Mouse (Mus musculus) hematopoietic stem cell, adult 5-6 weeks (primary cell): Measurements from ENCODE around the gene 5830473C10Rik. TPM values are rescaled to one million over a fixed set of nuclear protein-coding genes. Genes with fewer than 3 reads are reported as not detected.
"Not testable (repeated sequence)": the region's sequence is repeated elsewhere in the genome, so short reads cannot be mapped to it uniquely, and the experiment has no call there.

Experiments
- ATAC-seq, 2 experiments: fragments of 125-278 bp in 1 of 2; replicated peaks in 1 of 2; 2 replicates each; pipeline ENCODE4 v1.8.0; 2016 to 2017; ENCODE audit warnings: inconsistent platforms in 2 of 2, mild to moderate bottlenecking in 2 of 2, moderate number of reproducible peaks in 2 of 2, low read depth in 1 of 2, moderate TSS enrichment in 1 of 2; ENCODE audit not compliant: low FRiP score in 2 of 2, poor library complexity in 2 of 2, severe bottlenecking in 2 of 2, insufficient read depth in 1 of 2, low TSS enrichment in 1 of 2
- total RNA-seq: library from RNA; stranded (forward); fragments of 172-1452, 232-1000 nt; gene quantifications from 2 replicates; pipeline ENCODE4 v1.2.3, GENCODE M21; 2017

5830473C10Rik gene
- total RNA-seq, 1 experiment from 2014 or later = not detected

- ATAC-seq = no peak
These were observed 27.2 kb downstream of the 5830473C10Rik start for GRCm38 (mm10) chr5:90588104-90588503.

- peak; percentile 76 to 82 for ATAC-seq
These were observed 28.0 kb downstream of the 5830473C10Rik start for GRCm38 (mm10) chr5:90588708-90589595.

DNA sequence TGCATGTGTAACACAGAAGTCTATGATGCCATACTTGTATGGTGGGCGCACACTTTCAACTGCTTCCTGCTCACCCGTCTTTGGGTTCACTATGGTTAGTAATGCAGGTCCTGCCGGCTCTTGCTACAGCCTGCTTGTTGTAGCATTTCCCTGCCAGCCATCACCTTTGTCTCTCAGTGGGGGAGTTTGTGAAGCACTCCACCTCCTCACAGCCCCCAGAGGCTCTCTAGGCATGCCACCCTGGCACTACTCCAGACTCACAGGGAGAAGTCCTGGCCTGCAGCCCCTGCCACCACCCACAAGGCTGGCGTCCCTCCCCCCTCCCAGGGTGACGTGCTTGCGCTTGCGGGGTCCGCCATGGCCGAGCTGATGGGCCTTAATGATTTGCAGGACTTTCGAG is 29.8 kb downstream of the 5830473C10Rik start:
- no peak for ATAC-seq

DNA sequence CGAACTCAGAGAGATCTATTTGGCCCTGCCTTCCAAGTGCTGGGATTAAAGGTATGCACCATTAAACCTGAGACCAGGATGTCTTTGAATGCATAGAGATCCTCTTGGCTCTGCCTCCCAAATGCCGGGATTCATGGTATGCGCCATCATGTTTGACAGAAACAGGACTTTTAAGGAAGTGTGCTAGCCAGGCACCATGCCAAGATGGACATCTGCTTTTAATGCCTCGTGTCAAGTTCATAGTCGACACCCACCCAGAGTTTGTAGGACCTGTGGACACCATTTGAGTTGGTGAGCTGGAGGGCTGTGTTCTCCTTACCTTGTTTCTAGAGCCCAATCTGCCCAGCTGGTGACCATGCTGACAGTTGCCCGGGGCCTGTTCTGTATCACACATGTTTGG is 31.0 kb downstream of the 5830473C10Rik start:
- ATAC-seq = no peak

GRCm38 (mm10) chr5:90594945-90595344 is 34.0 kb downstream of the 5830473C10Rik start:
- ATAC-seq = peak; percentile 94 to 95

DNA sequence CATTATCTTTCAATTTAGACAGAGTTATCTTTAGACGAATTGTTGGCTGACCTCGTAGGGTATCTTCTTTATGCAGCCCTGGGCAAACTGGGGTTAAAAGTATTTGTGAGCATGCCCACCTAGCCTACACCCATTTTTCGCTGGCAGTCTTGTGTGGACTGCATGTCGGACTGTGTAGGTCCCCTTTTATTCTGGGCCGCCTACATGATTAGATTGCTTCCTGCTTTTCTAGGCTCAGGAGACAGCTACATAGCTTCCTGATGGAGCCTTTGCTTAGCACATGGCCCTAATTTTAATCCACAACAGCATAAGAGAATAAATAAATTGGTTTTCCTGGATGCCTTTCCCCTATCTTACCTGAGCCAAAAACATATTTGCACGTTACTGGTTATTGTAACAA is 35.2 kb downstream of the 5830473C10Rik start:
- no peak for ATAC-seq

DNA sequence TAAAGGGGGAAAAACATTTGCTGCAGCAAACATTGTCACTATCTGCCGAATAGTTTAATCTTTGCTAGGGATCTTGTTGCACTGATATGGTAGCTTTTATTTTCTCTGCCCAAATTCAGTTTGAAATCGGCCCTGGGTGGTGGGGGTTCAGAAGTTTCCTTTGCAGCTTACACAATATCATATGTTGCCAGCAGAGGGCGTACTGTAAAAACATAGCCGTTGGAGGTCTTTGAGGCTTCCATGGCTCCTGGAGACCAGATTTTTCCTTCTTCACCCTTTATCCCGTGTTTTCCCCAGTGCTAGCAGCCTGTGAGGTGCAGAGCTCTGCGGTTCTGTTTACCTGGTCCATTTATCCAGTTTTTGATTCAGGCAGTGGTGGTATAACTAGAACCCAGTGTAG is 40.6 kb downstream of the 5830473C10Rik start:
- ATAC-seq = peak in 1 of 2 experiments; percentile 67; a peak in 1 of 4 replicates

DNA sequence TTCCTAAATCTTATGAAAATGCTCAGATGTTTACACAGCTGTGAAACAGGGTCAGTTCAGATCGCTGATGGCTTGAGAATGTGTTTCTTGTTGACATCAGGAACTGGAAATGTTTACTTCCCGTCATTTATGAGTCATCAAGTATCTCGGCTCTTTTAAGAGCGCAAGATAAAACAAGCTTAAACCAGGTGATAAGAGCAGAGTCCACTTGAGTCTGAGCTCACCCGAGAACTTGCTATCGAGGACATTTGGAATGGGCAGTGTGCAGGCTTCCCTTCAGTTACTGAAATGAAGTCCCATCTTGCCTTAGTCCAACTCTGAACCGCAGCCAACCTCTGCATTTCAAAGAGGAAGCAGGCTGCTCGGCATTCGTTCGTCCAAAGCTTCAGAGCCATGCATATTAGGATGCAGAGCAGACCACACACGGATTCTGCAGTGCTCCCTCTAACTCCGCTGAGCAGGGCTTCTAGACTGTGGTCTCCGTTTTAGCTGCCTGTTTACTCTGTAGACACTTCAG is 42.6 kb downstream of the 5830473C10Rik start:
- ATAC-seq = peak; percentile 87 to 88

DNA sequence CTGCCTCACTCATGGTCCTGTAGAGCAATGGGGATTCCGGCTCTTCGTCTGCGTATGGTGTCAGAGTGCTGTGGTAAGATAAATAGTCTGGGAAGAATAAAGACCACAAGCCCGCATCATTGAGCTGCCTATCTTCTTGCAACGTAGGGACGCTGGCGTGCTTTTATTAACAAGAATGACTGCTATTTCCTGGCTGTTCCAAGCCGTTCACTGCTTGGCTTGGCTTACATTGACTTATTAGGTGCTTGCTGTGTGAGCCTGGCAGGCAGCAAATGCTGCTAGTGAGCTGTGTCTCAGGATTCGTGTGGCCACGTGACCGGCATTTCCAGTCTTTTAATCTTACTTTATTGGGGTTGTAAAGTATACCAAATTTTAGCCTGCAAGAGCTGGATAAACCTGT is 48.0 kb downstream of the 5830473C10Rik start:
- no peak for ATAC-seq

DNA sequence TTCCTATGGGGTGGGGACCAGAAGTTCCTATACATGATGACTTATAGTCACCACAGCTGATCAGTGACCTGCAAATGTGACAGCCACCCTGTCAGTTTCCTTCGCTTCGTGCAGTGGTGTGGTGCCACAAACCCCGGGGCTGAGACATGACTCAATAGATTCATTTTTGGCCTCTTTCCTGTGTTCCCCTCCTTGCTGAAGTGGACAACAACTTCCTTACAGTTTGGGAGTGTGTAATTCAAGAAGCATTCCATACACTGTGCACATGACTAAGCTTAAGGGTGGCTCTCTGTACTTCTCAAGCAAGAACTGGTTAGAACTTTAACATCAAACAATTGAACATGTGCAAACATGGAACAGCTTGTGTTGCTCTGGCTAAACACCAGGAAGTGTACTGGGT is 50.5 kb downstream of the 5830473C10Rik start:
- ATAC-seq = peak; percentile 32 to 54; a peak in 3 of 4 replicates

DNA sequence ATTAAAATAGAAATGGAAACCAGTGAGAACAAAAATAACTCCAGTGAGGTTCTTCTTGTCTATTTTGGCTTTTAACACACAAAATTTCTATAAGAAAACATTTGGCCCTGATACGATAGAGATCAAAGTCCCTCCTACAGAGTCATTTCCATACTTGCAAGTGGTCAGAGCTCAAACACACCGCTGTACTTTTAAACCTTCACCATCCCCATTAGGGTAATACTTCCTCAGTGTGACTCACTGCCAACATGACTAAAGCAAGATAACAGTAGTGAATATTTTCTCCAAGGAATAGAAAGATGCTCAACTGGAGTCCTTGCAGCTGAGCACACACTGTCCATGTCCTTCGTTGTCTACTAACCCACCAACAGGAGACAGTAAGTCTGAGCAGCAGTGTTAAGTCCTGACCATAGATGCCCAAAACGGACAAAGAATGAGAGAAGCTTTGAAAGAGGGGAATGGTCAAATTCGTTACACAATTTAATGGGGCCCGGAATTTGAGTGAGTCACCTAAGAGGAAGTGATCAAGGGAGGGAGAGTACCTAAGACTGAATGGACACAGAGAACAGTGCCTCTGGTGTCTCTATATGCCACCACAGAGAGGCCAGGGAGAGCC is 51.2 kb downstream of the 5830473C10Rik start:
- ATAC-seq = peak in 1 of 2 experiments; percentile 61; a peak in 2 of 4 replicates

GRCm38 (mm10) chr5:90612751-90613150 is 51.8 kb downstream of the 5830473C10Rik start:
- not testable (repeated sequence) for ATAC-seq

- ATAC-seq = peak; percentile 22 to 68; a peak in 2 of 4 replicates
These were observed 57.0 kb downstream of the 5830473C10Rik start for GRCm38 (mm10) chr5:90617859-90618258.

DNA sequence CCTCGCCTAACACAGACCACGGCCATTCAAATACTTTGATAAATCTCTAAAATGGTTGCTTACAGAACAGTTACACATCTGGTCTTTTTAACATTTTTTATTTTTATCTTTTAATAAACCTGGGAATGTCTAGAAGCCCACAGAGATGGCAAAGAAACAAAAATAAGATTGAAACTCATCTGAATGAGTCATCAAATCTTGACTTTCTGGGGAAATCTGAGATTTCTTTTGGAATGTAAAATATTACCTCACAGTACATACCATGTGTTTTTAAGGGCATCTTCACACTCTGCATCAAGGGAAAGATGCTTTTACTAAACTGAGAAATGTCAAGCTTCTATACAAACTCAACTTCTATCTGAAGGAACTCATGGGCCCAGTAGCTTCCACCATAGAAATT is 60.4 kb downstream of the 5830473C10Rik start:
- ATAC-seq = no peak

DNA sequence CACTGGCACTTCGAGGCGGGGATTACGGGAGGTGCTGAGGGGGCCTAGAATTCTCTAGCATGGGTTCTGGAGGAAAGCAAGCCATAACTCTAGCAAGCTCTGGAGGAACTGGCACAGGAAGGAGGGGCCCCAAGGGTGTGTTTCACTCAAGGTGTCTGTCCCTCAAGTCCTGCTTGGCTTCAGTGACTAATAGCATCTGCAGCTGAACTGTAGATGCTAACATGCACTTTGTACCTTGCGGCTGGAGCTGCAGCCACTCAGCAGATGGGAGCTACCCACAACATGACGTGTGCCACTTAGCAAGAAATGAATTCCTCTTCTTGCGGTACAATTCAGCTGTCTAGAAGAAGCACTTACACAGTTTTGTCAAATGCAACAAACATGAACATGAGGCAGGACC is 60.8 kb downstream of the 5830473C10Rik start:
- ATAC-seq = no peak

- ATAC-seq = no peak
These were observed 62.3 kb downstream of the 5830473C10Rik start for GRCm38 (mm10) chr5:90623209-90623608.

GRCm38 (mm10) chr5:90624708-90625425 is 64.0 kb downstream of the 5830473C10Rik start:
- ATAC-seq = no peak

- ATAC-seq = no peak
These were observed 66.5 kb downstream of the 5830473C10Rik start for GRCm38 (mm10) chr5:90627423-90627822.
